Mouse (Mus musculus) right cerebral cortex, postnatal 36 days (tissue): ENCODE data around the gene Zfand3.

ENCODE experiments used
- DNase-seq, 2 experiments: peaks; one replicate each; pipeline ENCODE4 v3.0.0; 2022; ENCODE audit warnings: low spot score in 2 of 2, mixed read lengths in 1 of 2

Gene Zfand3

GRCm38 (mm10) chr17:30225030-30225740, 220.7 kb downstream of the Zfand3 start:
- no peak for DNase-seq

GRCm38 (mm10) chr17:30228439-30229215, 224.1 kb downstream of the Zfand3 start:
- DNase-seq, result no peak

- DNase-seq, result no peak
Measured at GRCm38 (mm10) chr17:30230428-30230827, 225.9 kb downstream of the Zfand3 start.

GRCm38 (mm10) chr17:30231483-30231882, 226.9 kb downstream of the Zfand3 start:
- no peak for DNase-seq

- no peak for DNase-seq
Measured at GRCm38 (mm10) chr17:30232698-30233097, 228.2 kb downstream of the Zfand3 start.

GRCm38 (mm10) chr17:30235380-30235779, 230.8 kb downstream of the Zfand3 start:
- no peak for DNase-seq

GRCm38 (mm10) chr17:30236611-30237010, 232.1 kb downstream of the Zfand3 start:
- no peak for DNase-seq

GRCm38 (mm10) chr17:30237600-30237999, 233.1 kb downstream of the Zfand3 start:
- DNase-seq, result no peak

- DNase-seq, result no peak
Measured at GRCm38 (mm10) chr17:30239458-30239857, 234.9 kb downstream of the Zfand3 start.

GRCm38 (mm10) chr17:30240659-30241058, 236.1 kb downstream of the Zfand3 start:
- DNase-seq, result no peak

GRCm38 (mm10) chr17:30241061-30241460, 236.5 kb downstream of the Zfand3 start:
- no peak for DNase-seq

GRCm38 (mm10) chr17:30241720-30242322, 237.3 kb downstream of the Zfand3 start:
- DNase-seq, result no peak

GRCm38 (mm10) chr17:30242647-30243046, 238.1 kb downstream of the Zfand3 start:
- DNase-seq, result no peak

GRCm38 (mm10) chr17:30243540-30243939, 239.0 kb downstream of the Zfand3 start:
- no peak for DNase-seq

- DNase-seq, result no peak
Measured at GRCm38 (mm10) chr17:30244651-30245307, 240.2 kb downstream of the Zfand3 start.

- DNase-seq, result no peak
Measured at GRCm38 (mm10) chr17:30245308-30245706, 240.8 kb downstream of the Zfand3 start.

GRCm38 (mm10) chr17:30253028-30253427, 248.5 kb downstream of the Zfand3 start:
- DNase-seq, result no peak

- no peak for DNase-seq
Measured at GRCm38 (mm10) chr17:30253924-30254323, 249.4 kb downstream of the Zfand3 start.

GRCm38 (mm10) chr17:30255928-30256560, 251.5 kb downstream of the Zfand3 start:
- no peak for DNase-seq

GRCm38 (mm10) chr17:30258480-30258879, 253.9 kb downstream of the Zfand3 start:
- no peak for DNase-seq

- DNase-seq, result no peak
Measured at GRCm38 (mm10) chr17:30259938-30260337, 255.4 kb downstream of the Zfand3 start.
